Mouse (Mus musculus): Measurements from ENCODE around the gene Slc13a5.

The Slc13a5 gene

GRCm38 (mm10) chr11:72203440-72203839 lies 63.6 kb downstream of the Slc13a5 start:
- no peak for DNase-seq

- no peak for DNase-seq
These were observed 70.5 kb downstream of the Slc13a5 start for GRCm38 (mm10) chr11:72196506-72196905.

DNA sequence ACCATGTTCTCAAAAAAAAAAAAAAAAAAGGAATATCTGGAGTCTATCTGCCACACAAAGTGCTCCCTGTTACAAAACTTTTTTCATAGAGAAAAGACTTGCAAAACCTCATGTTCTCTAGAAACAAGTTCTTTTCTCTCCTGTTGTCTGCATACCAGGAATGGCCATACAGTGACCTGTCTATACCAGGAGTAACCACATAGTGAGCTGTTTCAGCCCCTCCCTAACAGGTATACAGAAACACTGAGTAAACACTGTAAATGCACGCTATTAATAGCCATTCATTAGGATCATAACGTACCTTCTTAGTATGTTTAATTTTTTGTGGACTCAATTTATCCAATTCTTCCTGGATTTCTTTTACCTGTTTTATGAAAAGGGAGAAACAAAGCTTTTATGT lies 72.8 kb downstream of the Slc13a5 start:
- DNase-seq, result no peak
